Mouse (Mus musculus) cortical plate, adult 2 months (tissue): ENCODE measurements around the gene Pofut1. TPM values are rescaled to one million over a fixed set of nuclear protein-coding genes. Genes with fewer than 3 reads are reported as not detected.

Source experiments
- H3K27ac ChIP-seq: fragments of 200-500 bp; 2 replicates; pipeline ENCODE4 v1.5.1; 2012; ENCODE audit warnings: low read length, control low read depth, inconsistent platforms; ENCODE audit not compliant: insufficient read depth
- H3K4me1 ChIP-seq: fragments of 200-500 bp; 2 replicates; pipeline ENCODE4 v1.6.1; 2011; ENCODE audit warnings: low read length; ENCODE audit not compliant: control insufficient read depth, insufficient read depth
- H3K4me3 ChIP-seq: fragments of 200-500 bp; 2 replicates; pipeline ENCODE4 v1.5.1; 2011; ENCODE audit warnings: mild to moderate bottlenecking, low read length, control low read depth; ENCODE audit not compliant: insufficient read depth
- CTCF ChIP-seq: fragments of 200-500 bp; IDR thresholded peaks from 2 replicates; pipeline ENCODE4 v1.5.1; 2011; ENCODE audit warnings: mild to moderate bottlenecking, control low read depth, low read length; ENCODE audit not compliant: insufficient read depth; ENCODE audit errors: extremely low read depth
- POLR2A ChIP-seq: fragments of 200-500 bp; IDR thresholded peaks from 2 replicates; pipeline ENCODE4 v1.6.1; 2011; ENCODE audit warnings: mild to moderate bottlenecking, low read length, control low read depth; ENCODE audit not compliant: insufficient read depth; ENCODE audit errors: extremely low read depth
- polyA plus RNA-seq: library from polyadenylated mRNA; depleted of rRNA; stranded (reverse); fragments of >200 nt; gene quantifications from 2 replicates; pipeline ENCODE4 v1.2.3, GENCODE M21; 2012

The Pofut1 gene
- polyA plus RNA-seq, 1 experiment, result 19.3 TPM

GRCm38 (mm10) chr2:153237891-153238290 is 3.4 kb upstream of the Pofut1 start:
- no peak overlapping the region for H3K4me3 ChIP-seq
- TF ChIP-seq CTCF, result no peak
- no peak overlapping the region for H3K27ac ChIP-seq
- H3K4me1 ChIP-seq, result peaks cover 9% of the 10 kb centered on the region

GRCm38 (mm10) chr2:153238406-153238805 is 2.9 kb upstream of the Pofut1 start:
- Histone ChIP-seq H3K4me3 (no peak overlapping the region), H3K4me1 (peaks cover 9% of the 10 kb centered on the region), H3K27ac (no peak overlapping the region)
- TF ChIP-seq CTCF (no peak), POLR2A (no peak)

DNA sequence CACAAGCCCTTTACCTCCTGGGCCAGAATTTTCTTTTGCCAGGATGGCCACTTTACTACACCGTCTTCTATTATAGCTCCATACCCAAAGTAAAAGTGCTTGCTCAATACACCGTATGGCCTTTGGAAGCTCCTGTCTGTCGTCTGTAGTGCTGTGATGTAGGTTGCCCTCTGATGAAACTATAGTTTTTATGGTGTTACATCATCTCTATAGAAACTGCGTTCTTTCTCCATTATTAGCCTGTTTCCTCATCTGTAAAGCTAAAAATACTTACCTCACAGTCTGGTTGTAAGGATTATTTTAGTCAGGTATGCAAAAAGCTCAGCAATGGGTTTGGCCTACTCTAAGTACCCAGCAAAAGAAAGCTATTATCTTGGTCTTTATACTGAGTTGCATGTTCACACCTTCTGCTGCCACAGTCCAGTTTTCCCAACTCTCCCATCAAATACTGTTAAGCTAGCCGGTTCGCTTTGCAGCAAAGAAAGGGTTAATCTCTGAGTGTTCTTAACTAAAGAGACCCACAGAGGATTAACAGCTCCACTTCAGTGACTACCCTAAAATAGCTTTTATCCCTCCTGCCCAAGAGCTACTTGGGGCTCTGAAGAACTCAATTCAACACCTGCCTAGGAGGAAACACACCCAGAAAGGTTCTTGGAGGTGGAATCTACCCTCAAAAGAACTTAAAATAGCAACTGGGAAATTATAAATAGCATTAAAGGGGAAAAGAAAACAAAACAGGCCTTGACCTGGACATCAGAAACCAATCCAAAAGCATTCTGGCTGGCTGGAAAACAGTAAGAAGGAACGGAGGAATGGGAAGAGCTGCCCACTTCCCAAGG is 2.1 kb upstream of the Pofut1 start:
- TF ChIP-seq CTCF, result no peak
- TF ChIP-seq POLR2A, result no peak
- Histone ChIP-seq H3K27ac (no peak overlapping the region), H3K4me1 (peaks cover 9% of the 10 kb centered on the region), H3K4me3 (peak overlapping the region; percentile 96; the same call in 1 of the 2 replicates)

GRCm38 (mm10) chr2:153239860-153240480 is 1.4 kb upstream of the Pofut1 start:
- peak overlapping the region; percentile 96 for H3K4me3 ChIP-seq
- TF ChIP-seq POLR2A, result no peak
- no peak for TF ChIP-seq CTCF
- peaks cover 9% of the 10 kb centered on the region for H3K4me1 ChIP-seq
- no peak overlapping the region for H3K27ac ChIP-seq

DNA sequence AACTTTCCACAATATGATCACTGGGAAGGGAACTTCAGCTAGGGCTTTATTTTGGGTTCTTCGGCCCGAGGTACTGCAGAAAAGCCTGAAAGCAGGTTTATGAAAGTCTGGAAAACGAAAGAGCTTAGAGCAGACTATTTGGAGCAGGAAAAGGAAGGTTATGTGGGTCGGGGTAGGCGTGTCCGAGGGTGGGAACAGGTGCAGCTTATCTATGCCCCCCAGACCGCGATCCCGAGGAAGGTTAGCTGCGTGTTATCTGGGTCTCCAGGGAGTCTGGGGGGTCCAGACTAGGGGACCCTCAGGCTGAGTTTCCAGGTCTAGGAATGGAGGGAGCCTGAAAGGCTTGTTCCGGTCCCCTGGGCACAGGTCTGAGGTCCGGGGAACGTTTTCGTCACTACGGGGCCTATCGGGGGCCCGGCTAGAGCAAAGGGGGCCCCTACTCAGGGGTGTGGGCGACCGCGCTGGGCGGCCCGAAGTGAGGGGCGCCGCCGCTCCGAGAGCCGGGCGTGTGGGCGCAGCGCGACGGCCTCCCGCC is 565 bp upstream of the Pofut1 start:
- no peak for TF ChIP-seq POLR2A
- TF ChIP-seq CTCF, result no peak
- Histone ChIP-seq H3K4me1 (peaks cover 9% of the 10 kb centered on the region), H3K4me3 (peak overlapping the region; percentile 96), H3K27ac (peak overlapping the region; percentile 60)

DNA sequence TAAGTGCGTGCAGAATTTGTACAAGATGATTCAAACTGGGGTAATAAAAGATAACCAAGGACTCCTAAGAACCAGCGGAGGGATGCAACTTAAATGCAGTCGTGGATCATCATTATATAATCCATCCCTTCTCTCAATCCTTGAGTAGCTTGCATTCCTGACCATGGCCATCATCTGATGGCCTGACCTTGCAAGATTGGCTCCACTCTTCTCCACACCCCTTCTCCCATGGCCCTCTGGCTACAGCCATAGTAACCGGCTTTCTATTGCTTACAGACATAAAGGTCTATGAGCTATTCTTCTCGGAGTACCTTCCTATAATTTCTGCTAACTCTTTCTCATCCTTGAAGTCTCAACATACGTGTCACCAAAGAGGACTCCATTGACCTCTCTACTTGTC is 823 bp downstream of the Pofut1 start:
- Histone ChIP-seq H3K4me1 (peaks cover 9% of the 10 kb centered on the region), H3K27ac (no peak overlapping the region), H3K4me3 (peak overlapping the region; percentile 96; the same call in 1 of the 2 replicates)
- TF ChIP-seq CTCF (no peak), POLR2A (no peak)

- H3K4me3 ChIP-seq, result no peak overlapping the region
- TF ChIP-seq CTCF, result no peak
- H3K4me1 ChIP-seq, result no peaks in the 10 kb centered on the region
- H3K27ac ChIP-seq, result no peak overlapping the region
Measured at GRCm38 (mm10) chr2:153249751-153250150, 8.4 kb downstream of the Pofut1 start.

DNA sequence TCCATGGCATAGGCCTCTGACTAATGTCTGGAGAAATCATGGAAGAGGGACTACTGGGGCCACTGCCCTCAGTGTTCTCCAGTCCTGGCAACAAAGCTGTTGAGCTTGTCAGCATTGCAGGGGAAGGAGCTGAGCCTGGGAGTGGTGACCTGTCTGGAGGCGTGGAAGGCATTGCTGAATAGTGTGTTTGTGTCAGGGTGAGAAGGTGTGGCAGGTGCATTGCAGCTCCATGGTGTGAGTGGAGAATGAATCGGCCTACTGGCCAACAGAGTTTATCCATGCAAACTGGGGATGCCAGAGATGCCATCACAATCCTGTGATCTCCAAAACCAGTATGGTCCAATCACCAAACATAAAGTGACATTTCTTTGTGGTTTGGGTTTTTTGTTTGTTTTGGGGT is 15.3 kb downstream of the Pofut1 start:
- no peaks in the 10 kb centered on the region for H3K4me1 ChIP-seq
- TF ChIP-seq POLR2A (no peak), CTCF (no peak)
- no peak overlapping the region for H3K27ac ChIP-seq
- no peak overlapping the region for H3K4me3 ChIP-seq

DNA sequence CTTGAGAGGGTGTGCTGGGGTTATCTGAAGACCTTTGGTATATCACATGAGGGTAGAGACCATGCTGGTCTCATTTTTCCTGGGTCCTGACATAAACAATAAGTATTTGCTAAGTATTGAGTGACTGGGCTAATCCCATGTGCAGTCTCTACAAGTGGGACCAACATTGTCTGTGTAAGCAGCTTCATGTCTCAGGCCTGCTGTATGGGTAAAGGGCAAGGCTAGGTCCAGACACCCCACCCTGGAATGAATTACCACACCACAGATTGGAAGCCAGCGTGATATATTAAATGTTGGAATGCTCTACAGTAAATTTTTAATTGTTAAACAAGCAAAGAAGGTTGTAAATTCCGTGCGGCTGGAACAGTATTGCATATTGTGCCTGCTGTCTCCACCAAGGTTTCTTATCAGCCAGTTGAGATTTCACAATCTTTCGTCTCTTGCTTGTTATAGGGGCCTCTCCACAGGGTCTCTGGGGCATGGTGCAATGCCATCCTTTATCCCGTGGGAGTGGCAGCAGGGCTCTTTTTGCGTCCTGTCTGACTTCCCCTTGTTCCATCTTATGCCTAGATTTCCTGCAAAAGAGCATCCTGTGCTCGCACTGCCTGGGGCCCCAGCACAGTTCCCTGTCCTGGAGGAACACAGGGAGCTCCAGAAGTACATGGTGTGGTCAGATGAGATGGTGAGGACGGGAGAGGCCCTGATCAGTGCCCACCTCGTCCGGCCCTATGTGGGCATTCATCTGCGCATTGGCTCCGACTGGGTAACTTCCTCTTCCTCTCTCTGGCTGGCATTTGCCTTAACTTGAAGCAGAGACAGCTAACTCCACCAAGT is 17.9 kb downstream of the Pofut1 start:
- Histone ChIP-seq H3K4me1 (no peaks in the 10 kb centered on the region), H3K4me3 (no peak overlapping the region), H3K27ac (no peak overlapping the region)
- TF ChIP-seq CTCF (no peak), POLR2A (no peak)
